Mouse (Mus musculus) kidney, postnatal 14 days (tissue): ENCODE results near the gene Rprml.
A peak's percentile ranks its signal among the peaks of the same experiment; 100 is the strongest.

Experiments used
- DNase-seq: peaks from one replicate; pipeline ENCODE4 v3.0.0; 2022; ENCODE audit warnings: mixed read lengths

The Rprml gene

DNA sequence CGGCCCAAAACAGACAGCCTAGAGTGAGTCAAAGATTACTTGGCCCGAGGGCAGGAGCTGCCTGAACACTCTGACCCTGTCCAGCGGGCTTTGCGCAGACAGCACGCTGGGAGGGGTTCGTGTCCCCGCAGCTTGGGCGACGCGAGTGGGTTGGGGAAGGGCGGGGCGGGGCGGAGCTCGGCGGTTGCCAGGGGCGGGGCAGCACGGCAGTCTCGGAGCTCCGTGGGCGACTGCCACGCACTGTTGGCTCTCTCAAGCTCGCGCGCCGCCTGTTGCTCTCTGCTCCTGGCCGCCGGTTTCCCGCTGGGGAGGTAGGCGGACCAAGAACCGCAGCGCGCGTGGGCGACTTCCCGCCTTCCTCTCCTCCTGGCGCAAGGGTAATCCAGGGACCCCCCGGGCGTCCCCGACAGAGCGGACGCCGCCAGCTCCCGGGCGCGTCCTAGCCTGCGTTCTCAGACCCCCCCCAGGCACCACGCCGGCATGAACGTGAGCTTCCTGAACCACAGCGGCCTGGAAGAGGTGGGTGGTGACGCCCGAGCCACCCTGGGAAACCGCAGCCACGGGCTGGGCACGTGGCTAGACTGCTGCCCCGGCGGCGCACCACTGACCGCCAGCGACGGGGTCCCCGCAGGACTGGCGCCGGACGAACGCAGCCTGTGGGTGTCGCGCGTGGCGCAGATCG, at the start of gene Rprml:
Gene Rprml (plus strand): TSS at position 270 of the 682 bp plus-strand sequence.
- no peak for DNase-seq

DNA sequence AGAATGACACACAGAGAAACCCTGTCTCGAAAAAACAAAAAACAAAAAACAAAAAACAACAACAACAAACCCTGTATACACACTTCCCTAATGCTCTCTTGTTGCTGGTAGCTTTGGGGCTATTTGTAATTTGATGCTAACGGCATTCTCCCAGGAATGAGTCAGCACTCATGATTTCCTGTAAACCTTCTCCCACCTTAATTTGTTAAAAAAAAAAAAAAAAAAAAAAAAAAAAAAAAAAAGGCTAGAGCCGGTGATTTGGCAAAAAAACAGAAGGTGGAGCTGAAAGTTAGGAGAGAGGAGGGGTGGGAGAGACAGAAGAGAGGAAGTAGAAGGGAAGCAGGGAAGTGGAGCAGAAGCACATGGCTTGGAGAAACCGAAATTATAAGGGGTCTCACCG, 42.8 kb upstream of the Rprml start:
- no peak for DNase-seq

DNA sequence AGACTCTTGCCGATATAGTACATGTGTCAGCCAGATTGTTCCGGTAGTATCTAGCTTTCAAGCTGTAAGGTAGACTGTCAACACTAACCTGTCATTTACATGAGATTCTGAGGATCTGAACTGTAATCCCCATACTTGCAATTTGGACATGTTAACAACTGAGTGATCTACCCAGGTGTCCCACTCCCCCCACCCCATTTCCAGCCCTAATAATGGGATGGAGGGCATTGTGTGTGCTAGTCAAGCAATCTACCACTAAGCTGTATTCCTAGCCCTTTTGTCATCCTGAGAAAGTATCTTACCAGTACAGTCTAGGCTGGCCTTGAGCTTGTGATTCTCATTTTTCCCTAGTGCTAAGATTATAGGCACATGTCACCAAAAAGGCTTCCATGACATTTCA, 38.6 kb upstream of the Rprml start:
- DNase-seq: no peak

GRCm38 (mm10) chr11:103621040-103621439, 28.3 kb upstream of the Rprml start, which contains the start of gene Gm884:
Gene Gm884, minus strand, starts transcription at chr11:103621140.
- DNase-seq: no peak

DNA sequence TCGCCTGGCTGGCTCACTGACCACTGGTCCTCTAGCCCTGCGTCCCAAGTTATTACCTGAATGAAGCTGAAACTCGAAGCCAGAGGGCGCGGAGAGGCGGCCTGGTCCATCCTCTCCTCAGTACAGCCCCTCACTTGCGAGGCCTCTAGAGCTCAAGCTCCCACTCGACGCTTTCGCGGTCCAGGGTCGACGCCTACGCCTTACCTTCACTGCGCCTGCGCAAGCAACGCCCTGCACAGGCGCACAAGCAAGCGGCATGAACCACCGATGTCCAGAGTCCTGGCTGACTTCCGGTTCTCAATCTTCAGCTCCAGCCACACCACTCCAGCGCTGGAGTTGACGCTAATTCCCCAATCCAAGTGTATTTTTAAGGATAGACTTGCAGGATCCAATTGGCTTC, 21.9 kb upstream of the Rprml start:
- no peak for DNase-seq

GRCm38 (mm10) chr11:103634806-103635205, 14.6 kb upstream of the Rprml start:
- DNase-seq: no peak

DNA sequence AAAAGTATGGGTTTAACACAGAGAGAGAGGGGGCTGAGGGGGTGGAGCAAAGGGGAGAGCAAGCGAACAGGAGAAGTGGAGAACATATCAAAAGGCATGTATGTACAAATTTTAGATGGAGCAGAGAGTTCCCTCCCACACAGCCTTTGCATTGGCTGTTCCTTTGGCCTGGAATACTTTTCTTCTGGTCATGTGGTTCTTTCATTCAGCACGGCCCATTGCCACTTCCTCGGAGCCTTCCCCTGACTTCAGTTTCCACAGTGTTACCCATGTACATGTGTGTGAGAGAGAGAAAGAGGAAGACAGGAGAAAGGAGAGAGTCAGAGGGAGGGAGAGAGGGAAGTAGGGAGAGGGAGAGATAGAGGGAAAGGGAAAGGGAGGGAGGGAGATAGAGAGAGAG, 13.9 kb upstream of the Rprml start:
- no peak for DNase-seq

GRCm38 (mm10) chr11:103636261-103636660, 13.1 kb upstream of the Rprml start:
- no peak for DNase-seq

GRCm38 (mm10) chr11:103638790-103639189, 10.6 kb upstream of the Rprml start, which contains the start of gene Lyzl6:
Gene Lyzl6, minus strand, starts transcription at chr11:103638890.
- DNase-seq: no peak

DNA sequence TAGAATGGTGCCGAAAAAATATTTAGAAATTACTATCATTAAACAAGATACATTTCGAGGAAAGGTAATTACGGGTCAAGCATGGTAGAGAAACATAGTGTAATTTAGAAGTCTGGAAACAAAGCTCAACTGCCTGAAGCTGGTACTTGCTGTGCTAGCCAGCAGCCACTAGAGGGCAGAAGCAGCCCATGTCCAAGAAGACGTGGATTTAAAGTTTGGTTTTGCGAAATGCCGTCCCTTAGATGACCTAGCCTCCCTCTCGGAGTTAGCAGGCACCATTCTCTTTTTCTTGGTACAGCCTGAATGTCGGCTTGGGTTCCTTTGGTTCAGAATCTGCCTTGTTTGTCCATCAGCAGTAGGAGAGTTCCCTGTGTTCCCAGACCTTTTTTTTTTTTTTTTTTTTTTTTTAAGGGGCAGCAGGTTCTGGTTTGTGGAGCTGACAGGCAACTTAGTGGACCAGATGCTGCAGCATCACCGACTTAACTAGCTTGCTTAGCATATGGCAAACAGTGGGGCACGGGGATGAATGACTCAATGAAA, 9.9 kb upstream of the Rprml start:
- peak; percentile 54 for DNase-seq

DNA sequence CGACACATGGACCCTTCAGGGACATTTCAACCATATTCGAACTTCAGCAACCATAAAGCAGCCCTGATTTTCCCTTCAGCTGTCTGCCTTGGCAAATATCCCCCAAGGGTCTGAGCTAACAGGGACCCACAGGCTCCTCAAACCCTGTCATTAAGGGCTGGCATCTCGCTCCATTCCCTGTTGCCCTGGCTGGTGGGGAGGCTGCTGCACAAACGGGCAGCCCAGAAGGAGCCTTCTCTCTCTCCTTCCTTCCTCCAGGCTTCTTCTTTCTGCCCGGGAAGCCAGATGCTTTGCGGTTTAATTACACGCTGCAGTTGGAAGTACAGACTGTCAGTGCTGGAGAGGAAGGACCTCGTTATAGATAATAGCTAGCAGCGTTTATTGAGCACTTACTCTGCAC, 6.2 kb upstream of the Rprml start:
- no peak for DNase-seq

GRCm38 (mm10) chr11:103645731-103646130, 3.6 kb upstream of the Rprml start:
- no peak for DNase-seq

DNA sequence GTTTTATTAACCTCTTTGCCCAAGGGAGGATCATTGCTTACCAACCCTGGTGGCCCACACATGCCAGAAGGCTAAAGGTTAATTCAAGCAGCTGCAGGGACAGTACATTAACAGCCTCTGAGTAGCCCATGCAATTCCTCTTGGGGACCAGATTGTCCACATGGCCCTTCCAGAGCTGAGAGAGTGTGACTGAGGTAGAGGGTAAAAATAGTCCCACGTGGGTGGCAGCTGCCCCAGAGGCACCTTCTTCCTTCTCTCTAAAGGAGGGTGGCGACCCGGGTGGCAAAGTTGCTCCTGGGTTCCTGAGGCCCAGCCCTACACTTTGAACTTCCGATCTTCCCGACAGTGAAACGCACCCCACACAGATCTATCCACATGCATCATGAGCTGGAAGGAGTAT, 3.1 kb upstream of the Rprml start:
- DNase-seq: no peak

DNA sequence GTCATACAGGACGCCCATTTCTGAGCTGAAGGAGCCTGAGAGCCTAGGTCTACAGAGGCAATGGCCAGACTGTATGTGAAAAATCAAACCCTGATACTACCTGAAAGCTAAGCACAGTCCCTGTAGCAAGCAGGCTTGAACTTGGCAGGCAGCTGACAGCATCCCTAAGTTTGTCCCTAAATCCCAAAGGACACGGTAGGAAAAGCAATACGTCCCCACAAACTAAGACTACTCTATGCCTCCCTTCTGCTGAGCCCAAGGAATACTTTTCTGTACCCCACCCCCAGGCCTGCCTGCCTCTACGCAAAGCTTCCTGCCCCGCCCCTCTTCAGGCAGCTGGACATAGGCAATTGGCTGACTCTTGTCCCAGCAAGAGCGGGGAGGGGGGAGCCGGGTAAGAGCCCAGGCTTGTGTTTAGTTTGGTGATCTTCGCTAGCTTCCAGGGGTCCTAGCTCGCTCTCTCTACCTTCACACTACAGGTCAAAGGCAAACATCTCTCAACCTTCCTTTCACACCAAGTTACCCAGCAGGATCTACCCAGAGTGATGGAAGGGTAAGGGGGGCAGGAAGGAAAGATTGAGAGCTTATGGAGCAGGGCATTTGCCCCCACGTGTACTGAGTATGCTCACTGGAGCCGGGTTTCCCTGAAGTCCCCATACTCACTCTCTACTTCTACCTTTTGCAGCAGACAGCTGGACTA, 1.3 kb upstream of the Rprml start:
- no peak for DNase-seq

GRCm38 (mm10) chr11:103648656-103649055, 714 bp upstream of the Rprml start:
- no peak for DNase-seq

GRCm38 (mm10) chr11:103649983-103650493, 668 bp downstream of the Rprml start:
- no peak for DNase-seq

- no peak for DNase-seq
Measured at GRCm38 (mm10) chr11:103651426-103651825, 2.1 kb downstream of the Rprml start.

- no peak for DNase-seq
Measured at GRCm38 (mm10) chr11:103653359-103653965, 4.1 kb downstream of the Rprml start.

- DNase-seq: peak; percentile 70
Measured at GRCm38 (mm10) chr11:103656520-103656919, 7.2 kb downstream of the Rprml start.

DNA sequence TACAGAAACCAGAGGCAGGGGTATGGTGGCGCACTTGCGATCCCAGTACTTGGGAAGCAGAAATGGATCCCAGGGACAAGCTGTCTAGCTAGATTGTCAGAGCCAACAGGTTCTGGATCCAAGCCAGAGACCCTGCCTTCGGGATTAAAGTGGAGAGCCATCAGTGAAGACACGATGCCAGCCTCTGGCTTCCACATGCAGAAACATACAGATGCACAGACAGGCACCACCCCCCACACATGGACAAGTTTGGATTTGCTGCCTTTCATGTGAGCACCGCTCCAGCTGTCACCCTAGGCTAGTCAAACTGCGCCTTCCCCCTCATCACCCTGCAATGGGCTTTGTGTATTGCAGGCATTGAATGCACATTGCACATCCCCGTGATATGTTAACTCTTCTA, 8.8 kb downstream of the Rprml start:
- no peak for DNase-seq

GRCm38 (mm10) chr11:103661863-103662262, 12.5 kb downstream of the Rprml start:
- no peak for DNase-seq

- DNase-seq: no peak
Measured at GRCm38 (mm10) chr11:103662546-103662945, 13.2 kb downstream of the Rprml start.

DNA sequence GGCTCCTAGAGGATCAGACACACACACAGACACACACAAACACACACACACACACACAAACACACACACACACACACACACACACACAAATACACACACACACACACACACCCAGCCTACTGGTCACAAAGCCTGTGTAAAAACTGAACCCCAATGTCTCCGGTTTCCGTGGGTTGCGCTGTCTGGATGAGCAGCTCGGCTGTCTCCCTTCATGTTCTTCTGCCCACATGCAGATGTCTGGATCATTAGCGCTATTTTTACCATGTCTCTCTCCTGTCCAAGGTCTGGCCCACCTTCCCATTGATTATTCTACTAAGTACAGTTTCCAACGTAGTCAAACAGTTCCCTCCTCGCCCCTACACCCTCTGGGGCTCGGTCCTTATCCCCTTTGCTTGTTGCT, 13.7 kb downstream of the Rprml start:
- DNase-seq: no peak

GRCm38 (mm10) chr11:103665695-103666094, 16.3 kb downstream of the Rprml start:
- no peak for DNase-seq
